Mouse (Mus musculus) lung, adult 2 months (tissue): ENCODE data around the gene Dapk3.

Experiments
- CTCF ChIP-seq: fragments of 200-500 bp; IDR thresholded peaks from 2 replicates; pipeline ENCODE4 v1.5.1; 2011; ENCODE audit warnings: mild to moderate bottlenecking, low read length, control low read depth; ENCODE audit not compliant: insufficient read depth
- POLR2A ChIP-seq: fragments of 200-500 bp; IDR thresholded peaks from 2 replicates; pipeline ENCODE4 v1.6.1; 2011; ENCODE audit warnings: low read depth, mild to moderate bottlenecking, control low read depth, low read length, borderline replicate concordance; ENCODE audit errors: extremely low read depth

DNA sequence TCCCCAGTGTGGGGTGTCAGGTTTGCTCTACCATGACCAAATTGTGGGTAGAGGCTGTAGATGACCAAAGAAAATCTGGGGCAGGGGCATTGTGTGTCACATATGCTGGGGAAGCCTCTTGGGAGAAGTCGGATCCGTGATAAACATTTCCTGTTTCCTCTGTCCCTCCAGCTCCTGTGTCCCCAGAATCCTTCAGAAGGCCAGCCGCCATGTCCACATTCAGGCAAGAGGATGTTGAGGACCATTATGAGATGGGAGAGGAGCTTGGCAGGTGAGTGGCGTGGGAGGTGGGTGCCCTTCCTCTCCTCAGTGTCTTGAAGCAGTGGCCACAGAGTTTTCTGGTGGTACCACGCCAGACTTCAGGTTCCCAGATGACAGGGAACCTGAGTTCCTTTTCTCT lies 1.0 kb downstream of the Dapk3 start, which contains the start of gene 4930442H23Rik:
- TF ChIP-seq CTCF = no peak
- TF ChIP-seq POLR2A = no peak
